Mouse (Mus musculus): ENCODE data around the gene Plekhh3. TPM values are rescaled to one million over a fixed set of nuclear protein-coding genes. Genes with fewer than 3 reads are reported as not detected.
A peak's percentile ranks its signal among the peaks of the same experiment; 100 is the strongest.

The Plekhh3 gene
- polyA plus RNA-seq, 1 experiment from 2014 or later, result 4.6 TPM

DNA sequence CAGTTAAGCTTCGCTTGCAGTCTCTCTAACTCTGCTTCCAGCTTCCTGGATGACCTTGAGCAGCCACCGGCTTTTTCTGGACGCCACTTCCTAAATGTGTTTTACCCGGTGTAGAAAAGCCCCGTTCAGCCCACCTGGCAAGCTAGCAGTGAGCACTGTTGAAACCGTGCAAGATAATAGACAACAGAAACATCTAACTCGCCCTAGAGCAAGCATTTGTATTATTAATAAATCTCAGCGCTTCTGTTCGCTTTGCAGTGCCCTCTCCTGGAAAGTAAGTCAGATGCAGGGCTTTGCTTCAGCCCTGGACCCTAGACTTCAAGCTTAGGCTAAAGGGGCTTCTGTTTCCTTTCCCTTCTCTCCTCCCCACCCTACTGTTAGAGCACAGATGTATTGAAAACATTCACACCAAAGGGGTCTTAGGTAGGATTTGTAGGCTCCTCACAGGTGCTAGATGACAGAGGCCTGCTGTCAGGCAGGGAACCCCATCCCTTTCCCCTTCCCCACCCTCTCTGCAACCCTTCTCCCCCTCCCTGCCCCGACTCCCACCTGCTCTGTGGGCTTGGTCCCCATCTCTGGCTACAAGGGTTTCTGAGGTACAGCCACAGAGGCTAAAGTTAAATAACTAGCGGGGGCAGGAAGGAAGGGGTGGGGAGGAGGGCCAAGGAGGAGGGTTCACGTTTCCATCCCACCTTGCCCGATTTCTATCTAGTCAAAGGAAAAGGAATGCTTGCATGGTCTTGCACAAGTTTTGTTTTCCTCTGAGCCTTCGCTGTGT is 3.9 kb upstream of the Plekhh3 start, which contains the start of gene Ccr10:
Gene Ccr10, minus strand, starts transcription at position 593 of the 778 bp plus-strand sequence.
- Histone ChIP-seq H3K27me3 (replicated peaks; ENCODE audit: control insufficient read depth, insufficient read depth, low read length) (peaks cover 56% of the 10 kb centered on the region), H3K36me3 (ENCODE audit: control insufficient read depth, insufficient read depth, low read length) (no peaks in the 10 kb centered on the region), H3K4me3 (ENCODE audit: low read depth, low read length) (peak within 1 kb of the TSS; percentile 28), H3K4me1 (ENCODE audit: control insufficient read depth, insufficient read depth, low read length) (peaks cover 26% of the 10 kb centered on the region), H3K9ac (ENCODE audit: low read length) (peak within 1 kb of the TSS; percentile 56), H3K9me3 (replicated peaks; ENCODE audit: control insufficient read depth, low read length) (no peaks in the 10 kb centered on the region), H3K27ac (ENCODE audit: low read depth, low read length) (no peak within 1 kb of the TSS), H3K4me2 (ENCODE audit: low read length) (peak within 1 kb of the TSS; percentile 63)
- 22% methylated on average over 14 of the region's 14 CpGs for WGBS
- DNase-seq (ENCODE audit: low spot score) (peak; percentile 64), ATAC-seq (no peak)

DNA sequence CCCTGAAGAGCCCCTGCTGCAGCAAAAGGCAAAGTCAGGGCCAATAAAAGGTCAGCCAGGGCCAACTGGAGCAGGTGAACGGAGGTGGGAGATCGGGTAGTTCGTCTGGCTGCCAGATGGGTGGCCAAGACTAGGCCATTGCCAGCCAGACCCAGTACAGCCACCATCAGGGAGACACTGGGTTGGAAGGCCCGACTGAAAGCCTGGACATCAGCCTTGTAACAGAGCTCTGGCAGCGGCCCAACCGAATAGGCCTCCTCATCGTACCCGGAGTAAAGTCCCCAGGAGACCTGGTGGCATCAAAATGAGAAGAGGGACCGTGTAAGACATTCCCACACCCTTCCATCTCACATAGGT is 3.2 kb upstream of the Plekhh3 start:
- peak overlapping the region; percentile 63 for H3K4me2 ChIP-seq (ENCODE audit: low read length)
- DNase-seq (ENCODE audit: low spot score) (no peak), ATAC-seq (no peak)
- peaks cover 32% of the 10 kb centered on the region for H3K4me1 ChIP-seq (ENCODE audit: control insufficient read depth, insufficient read depth, low read length)
- H3K9me3 ChIP-seq (replicated peaks; ENCODE audit: control insufficient read depth, low read length), result no peaks in the 10 kb centered on the region
- H3K36me3 ChIP-seq (ENCODE audit: control insufficient read depth, insufficient read depth, low read length), result no peaks in the 10 kb centered on the region
- H3K27me3 ChIP-seq (replicated peaks; ENCODE audit: control insufficient read depth, insufficient read depth, low read length), result peaks cover 62% of the 10 kb centered on the region
- H3K27ac ChIP-seq (ENCODE audit: low read depth, low read length), result no peak overlapping the region
- H3K9ac ChIP-seq (ENCODE audit: low read length), result peak overlapping the region; percentile 56
- peak overlapping the region; percentile 28 for H3K4me3 ChIP-seq (ENCODE audit: low read depth, low read length)
- 27% methylated on average over 9 of the region's 9 CpGs for WGBS

DNA sequence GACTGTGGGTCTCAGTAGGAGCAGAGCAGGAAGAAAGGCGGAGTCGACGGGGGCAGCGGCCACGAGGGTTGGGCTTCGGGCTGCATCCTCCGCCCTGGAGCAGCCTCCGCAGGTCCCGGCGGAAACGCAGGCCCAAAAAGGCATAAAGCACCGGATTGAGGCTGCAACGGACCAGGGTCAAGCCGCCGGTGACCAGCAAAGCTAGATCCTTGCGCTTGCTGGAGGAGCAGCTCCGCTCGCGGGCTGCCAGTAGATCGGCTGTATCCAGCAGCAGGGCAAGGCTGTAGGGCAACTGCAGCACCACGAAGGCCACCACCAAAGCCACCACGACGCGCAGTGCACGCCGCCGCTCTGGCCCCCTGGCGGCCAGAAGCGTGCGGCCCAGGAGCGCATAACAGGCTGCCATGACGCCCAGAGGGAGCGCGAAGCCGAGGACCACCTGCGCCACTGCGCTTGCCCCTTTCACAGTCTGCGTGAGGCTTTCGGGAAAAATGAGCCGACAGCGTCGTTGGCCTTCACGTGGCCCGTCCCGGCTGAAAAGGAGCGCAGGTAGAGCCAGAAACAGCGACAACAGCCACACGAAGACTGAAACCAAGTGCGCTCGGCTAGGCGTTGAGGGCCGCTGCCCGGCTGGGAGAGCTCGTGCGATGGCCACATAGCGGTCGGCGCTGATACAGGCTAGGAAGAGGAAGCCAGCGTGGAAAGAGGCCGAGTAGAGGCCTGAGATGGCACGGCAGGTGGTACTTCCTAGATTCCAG is 2.7 kb upstream of the Plekhh3 start:
- 1% methylated on average over 61 of the region's 61 CpGs for WGBS
- Histone ChIP-seq H3K9me3 (replicated peaks; ENCODE audit: control insufficient read depth, low read length) (no peaks in the 10 kb centered on the region), H3K4me3 (ENCODE audit: low read depth, low read length) (peak overlapping the region; percentile 28), H3K27me3 (replicated peaks; ENCODE audit: control insufficient read depth, insufficient read depth, low read length) (peaks cover 62% of the 10 kb centered on the region), H3K36me3 (ENCODE audit: control insufficient read depth, insufficient read depth, low read length) (no peaks in the 10 kb centered on the region), H3K4me2 (ENCODE audit: low read length) (peak overlapping the region; percentile 63), H3K9ac (ENCODE audit: low read length) (peak overlapping the region; percentile 56), H3K4me1 (ENCODE audit: control insufficient read depth, insufficient read depth, low read length) (peaks cover 36% of the 10 kb centered on the region), H3K27ac (ENCODE audit: low read depth, low read length) (peak overlapping the region; percentile 27; the same call in 1 of the 2 replicates)
- ATAC-seq, result peak; percentile 56
- peak; percentile 86 for DNase-seq (ENCODE audit: low spot score)

DNA sequence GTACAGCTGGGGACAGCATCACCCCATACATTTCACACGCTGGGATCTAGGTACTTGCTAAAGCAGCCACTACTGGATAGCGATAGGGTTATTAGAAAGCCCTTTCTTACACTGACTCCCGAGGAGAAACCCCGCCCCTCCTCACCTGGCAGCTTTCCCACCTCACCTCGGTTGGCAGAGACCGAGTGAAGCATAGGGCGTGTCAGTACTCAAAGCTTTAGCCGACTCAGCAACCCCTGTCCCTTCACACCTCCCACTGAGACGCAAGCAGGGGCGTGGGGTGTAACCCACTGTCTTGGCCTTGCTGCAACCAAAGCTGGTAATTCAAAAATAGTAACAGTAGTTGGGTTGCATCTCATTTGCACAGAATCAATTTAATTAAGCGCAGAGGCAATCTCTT is 2.0 kb upstream of the Plekhh3 start:
- ATAC-seq, result no peak
- H3K9ac ChIP-seq (ENCODE audit: low read length), result no peak overlapping the region; the same call in 1 of the 2 replicates

DNA sequence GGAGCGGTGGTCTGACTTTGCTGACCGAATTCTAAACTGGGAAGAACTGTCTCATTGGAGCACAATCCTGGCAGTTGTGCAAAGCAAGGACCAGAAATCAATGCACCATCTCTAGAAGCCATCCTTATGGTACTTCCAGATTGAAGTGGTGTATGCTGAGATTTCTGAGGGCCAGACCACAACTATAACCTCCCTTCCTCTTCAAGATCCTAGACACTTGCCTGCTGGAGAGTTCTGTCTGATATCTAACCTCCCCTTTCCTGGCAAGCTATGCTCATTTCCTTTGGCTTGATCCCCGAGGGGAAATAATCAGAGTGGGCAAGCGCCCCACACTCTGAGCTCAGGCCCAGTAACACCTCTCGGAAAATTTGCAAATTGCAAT is 1.3 kb upstream of the Plekhh3 start:
- H3K27me3 ChIP-seq (replicated peaks; ENCODE audit: control insufficient read depth, insufficient read depth, low read length), result peaks cover 62% of the 10 kb centered on the region
- H3K9me3 ChIP-seq (replicated peaks; ENCODE audit: control insufficient read depth, low read length), result no peaks in the 10 kb centered on the region
- H3K36me3 ChIP-seq (ENCODE audit: control insufficient read depth, insufficient read depth, low read length), result peaks cover 5% of the 10 kb centered on the region; the same call in 1 of the 2 replicates
- 18% methylated on average over 5 of the region's 5 CpGs for WGBS
- DNase-seq (ENCODE audit: low spot score) (no peak), ATAC-seq (no peak)
- H3K4me3 ChIP-seq (ENCODE audit: low read depth, low read length), result peak overlapping the region; percentile 73
- H3K27ac ChIP-seq (ENCODE audit: low read depth, low read length), result peak overlapping the region; percentile 55
- peak overlapping the region; percentile 79 for H3K4me2 ChIP-seq (ENCODE audit: low read length)
- peaks cover 36% of the 10 kb centered on the region for H3K4me1 ChIP-seq (ENCODE audit: control insufficient read depth, insufficient read depth, low read length)
- peak overlapping the region; percentile 32; the same call in 1 of the 2 replicates for H3K9ac ChIP-seq (ENCODE audit: low read length)

More for the DNA sequence above, 2.0 kb upstream of the Plekhh3 start:
- WGBS, result 8% methylated on average over 11 of the region's 11 CpGs
- Histone ChIP-seq H3K4me3 (ENCODE audit: low read depth, low read length) (peak overlapping the region; percentile 28; the same call in 1 of the 2 replicates), H3K4me1 (ENCODE audit: control insufficient read depth, insufficient read depth, low read length) (peaks cover 36% of the 10 kb centered on the region), H3K9me3 (replicated peaks; ENCODE audit: control insufficient read depth, low read length) (no peaks in the 10 kb centered on the region), H3K27me3 (replicated peaks; ENCODE audit: control insufficient read depth, insufficient read depth, low read length) (peaks cover 62% of the 10 kb centered on the region), H3K36me3 (ENCODE audit: control insufficient read depth, insufficient read depth, low read length) (no peaks in the 10 kb centered on the region), H3K4me2 (ENCODE audit: low read length) (peak overlapping the region; percentile 63), H3K27ac (ENCODE audit: low read depth, low read length) (no peak overlapping the region)
- DNase-seq (ENCODE audit: low spot score), result no peak

DNA sequence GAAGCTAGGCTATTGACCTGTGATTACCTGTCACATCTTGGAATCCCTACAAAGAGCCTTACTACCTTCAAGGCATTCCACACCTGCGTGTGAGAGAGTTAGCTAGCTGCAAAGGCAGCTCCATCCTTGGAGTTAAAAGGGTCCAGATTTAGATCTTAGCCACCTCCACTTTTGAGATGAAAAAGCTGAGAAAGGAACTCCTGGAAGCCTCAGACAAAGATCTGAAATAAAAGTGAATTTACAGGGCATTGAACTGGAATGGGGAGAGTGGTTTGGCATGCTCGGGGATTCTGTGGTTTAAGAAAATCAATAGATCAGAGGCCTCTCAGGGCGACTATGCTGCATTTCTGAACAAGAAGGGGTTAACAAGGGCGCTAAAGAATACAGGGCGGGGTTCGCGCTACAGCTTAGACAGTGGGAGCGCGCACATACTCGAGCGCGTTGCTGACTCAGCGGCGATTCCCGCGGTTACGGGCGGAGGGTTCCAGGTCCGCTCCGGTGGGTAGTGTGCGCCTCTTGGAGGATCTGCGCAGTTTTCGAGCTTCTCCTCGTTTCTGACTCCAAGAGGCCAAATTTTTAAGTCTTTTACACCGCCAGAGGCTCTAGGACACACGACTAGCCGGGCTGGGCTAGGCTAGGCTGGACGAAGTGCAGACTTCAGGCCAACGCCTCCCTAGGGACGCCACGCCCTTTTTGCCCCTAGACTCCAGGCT is 726 bp upstream of the Plekhh3 start:
- DNase-seq (ENCODE audit: low spot score) (peak; percentile 92), ATAC-seq (peak; percentile 65)
- H3K36me3 ChIP-seq (ENCODE audit: control insufficient read depth, insufficient read depth, low read length), result peaks cover 10% of the 10 kb centered on the region
- no peaks in the 10 kb centered on the region for H3K9me3 ChIP-seq (replicated peaks; ENCODE audit: control insufficient read depth, low read length)
- peak overlapping the region; percentile 73 for H3K4me3 ChIP-seq (ENCODE audit: low read depth, low read length)
- H3K27ac ChIP-seq (ENCODE audit: low read depth, low read length), result peak overlapping the region; percentile 55
- H3K4me2 ChIP-seq (ENCODE audit: low read length), result peak overlapping the region; percentile 79
- H3K4me1 ChIP-seq (ENCODE audit: control insufficient read depth, insufficient read depth, low read length), result peaks cover 34% of the 10 kb centered on the region
- H3K27me3 ChIP-seq (replicated peaks; ENCODE audit: control insufficient read depth, insufficient read depth, low read length), result peaks cover 62% of the 10 kb centered on the region
- under 1% methylated on average over 31 of the region's 31 CpGs for WGBS
- H3K9ac ChIP-seq (ENCODE audit: low read length), result peak overlapping the region; percentile 32; the same call in 1 of the 2 replicates

DNA sequence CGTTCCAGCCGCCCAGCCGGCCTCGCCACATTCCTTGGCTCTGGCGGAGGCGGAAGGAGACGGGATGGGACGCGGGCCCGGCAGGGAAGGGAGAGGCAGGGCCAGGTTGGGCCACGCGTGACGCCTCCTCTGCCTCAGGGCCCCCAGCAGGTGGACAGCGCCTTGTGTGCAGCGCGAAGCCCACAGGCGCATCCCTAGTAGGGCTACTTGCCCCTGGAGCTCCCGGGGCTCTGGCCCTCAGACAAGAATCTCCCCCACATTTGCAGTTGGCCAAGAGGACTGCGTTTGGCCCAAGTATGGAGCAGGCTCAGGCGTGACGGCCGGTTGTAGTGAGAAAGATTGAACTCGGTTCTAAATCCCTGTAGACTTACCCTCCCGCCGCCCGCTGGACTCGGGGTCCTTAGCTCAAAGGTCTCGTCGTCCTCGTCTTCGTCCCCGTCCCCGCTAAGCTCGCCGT is 769 bp downstream of the Plekhh3 start, which contains the start of gene Cntnap1:
Gene Cntnap1, plus strand, starts transcription at position 170 of the 457 bp plus-strand sequence.
- peak within 1 kb of the TSS; percentile 73 for H3K4me3 ChIP-seq (ENCODE audit: low read depth, low read length)
- peaks cover 70% of the 10 kb centered on the region for H3K27me3 ChIP-seq (replicated peaks; ENCODE audit: control insufficient read depth, insufficient read depth, low read length)
- H3K36me3 ChIP-seq (ENCODE audit: control insufficient read depth, insufficient read depth, low read length), result peaks cover 16% of the 10 kb centered on the region
- no peaks in the 10 kb centered on the region for H3K9me3 ChIP-seq (replicated peaks; ENCODE audit: control insufficient read depth, low read length)
- peak within 1 kb of the TSS; percentile 52; the same call in 1 of the 2 replicates for H3K27ac ChIP-seq (ENCODE audit: low read depth, low read length)
- DNase-seq (ENCODE audit: low spot score) (peak; percentile 23), ATAC-seq (no peak)
- peaks cover 34% of the 10 kb centered on the region for H3K4me1 ChIP-seq (ENCODE audit: control insufficient read depth, insufficient read depth, low read length)
- H3K9ac ChIP-seq (ENCODE audit: low read length), result peak within 1 kb of the TSS; percentile 73
- under 1% methylated on average over 32 of the region's 35 CpGs for WGBS
- peak within 1 kb of the TSS; percentile 85 for H3K4me2 ChIP-seq (ENCODE audit: low read length)

DNA sequence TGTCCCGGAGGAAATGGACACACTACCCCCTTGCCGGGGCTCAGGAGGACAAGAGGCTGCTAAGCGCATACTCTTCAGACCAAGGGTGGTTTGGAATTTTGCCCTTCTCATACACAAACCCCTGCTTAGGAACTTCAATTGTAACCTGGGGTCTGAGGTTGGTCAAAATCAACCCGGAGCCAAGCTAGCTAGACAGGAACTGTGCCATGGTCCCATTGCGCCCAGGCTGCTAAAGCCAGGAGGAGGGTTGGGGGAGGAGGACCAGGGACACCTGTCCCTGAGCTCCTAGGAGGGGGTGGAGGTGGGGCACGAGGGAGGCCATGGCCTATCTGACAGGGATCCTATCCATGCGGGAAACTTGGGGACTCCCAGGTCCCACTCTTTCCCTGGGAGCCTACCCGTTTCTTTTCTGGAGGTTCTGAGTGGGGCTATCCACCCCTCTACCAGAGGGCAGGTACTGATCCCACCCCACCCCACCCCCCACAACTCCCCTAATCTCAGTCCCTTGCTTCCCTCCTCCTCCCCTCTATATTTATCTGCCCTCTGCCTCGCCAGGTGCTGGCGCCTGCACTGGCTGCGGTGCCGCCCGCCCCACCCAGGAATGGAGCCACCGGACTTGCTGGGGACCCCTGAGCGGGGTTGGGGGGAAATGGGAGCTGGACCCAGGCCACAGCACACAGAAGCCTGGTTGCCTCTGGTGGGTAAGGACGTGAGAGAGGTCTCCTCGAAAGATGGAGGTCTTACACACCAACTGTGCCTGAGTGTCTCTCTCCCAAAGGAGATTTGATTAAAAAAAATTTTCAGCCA is 1.6 kb downstream of the Plekhh3 start:
- H3K36me3 ChIP-seq (ENCODE audit: control insufficient read depth, insufficient read depth, low read length), result peaks cover 16% of the 10 kb centered on the region
- 12% methylated on average over 17 of the region's 17 CpGs for WGBS

More for the DNA sequence above, 1.6 kb downstream of the Plekhh3 start:
- peak overlapping the region; percentile 85 for H3K4me2 ChIP-seq (ENCODE audit: low read length)
- H3K4me3 ChIP-seq (ENCODE audit: low read depth, low read length), result peak overlapping the region; percentile 73
- ATAC-seq (no peak), DNase-seq (ENCODE audit: low spot score) (no peak)
- no peaks in the 10 kb centered on the region for H3K9me3 ChIP-seq (replicated peaks; ENCODE audit: control insufficient read depth, low read length)
- H3K27ac ChIP-seq (ENCODE audit: low read depth, low read length), result no peak overlapping the region
- H3K9ac ChIP-seq (ENCODE audit: low read length), result peak overlapping the region; percentile 73
- H3K4me1 ChIP-seq (ENCODE audit: control insufficient read depth, insufficient read depth, low read length), result peaks cover 33% of the 10 kb centered on the region
- peaks cover 69% of the 10 kb centered on the region for H3K27me3 ChIP-seq (replicated peaks; ENCODE audit: control insufficient read depth, insufficient read depth, low read length)

Measured in forebrain, embryonic 14.5 days (tissue).